ENCODE assay signal across 8 mouse cellular contexts in genomic region chr5:92505402-92505865, GRCm38 (mm10). TPM values are rescaled to one million over a fixed set of nuclear protein-coding genes. Genes with fewer than 3 reads are reported as not detected.
DNase-seq lines count a peak whose midpoint lies in the region; ATAC-seq and TF ChIP-seq lines count a peak whose summit lies in the region.

No protein-coding gene starts in this region.

- peak overlapping the region; percentile 92 for H3K4me3 ChIP-seq in E14TG2a.4 (replicated peaks; ENCODE audit: low read length)
- H3K4me3 ChIP-seq in forebrain, embryonic 13.5 days = peak overlapping the region; percentile 87
- H3K4me3 ChIP-seq in neural tube, embryonic 15.5 days (replicated peaks) = peak overlapping the region; percentile 79

- intact Hi-C loops in heart, postnatal 14 days (cut with DNase I) = loop anchor here (2.0 to 5.0 kb wide), 5 partner anchors 45 to 222 kb away; partner anchors contain the start of genes Nup54 and Sdad1

- peak overlapping the region; percentile 100 for H3K27ac ChIP-seq in forebrain, embryonic 13.5 days
- H3K27ac ChIP-seq in neural tube, embryonic 15.5 days (replicated peaks) = peak overlapping the region; percentile 96

- no peak; the same call in 1 of the 2 replicates for TF ChIP-seq CTCF in E14TG2a.4 (conservative IDR thresholded peaks at IDR 0.05; ENCODE audit: low read length)

- ATAC-seq in forebrain, embryonic 13.5 days = peak; percentile 97
- peak; percentile 95 for ATAC-seq in neural tube, embryonic 15.5 days (ENCODE audit: low FRiP score)

- under 1% methylated on average over 47 of the region's 48 CpGs for WGBS in forebrain, embryonic 13.5 days
- WGBS in neural tube, embryonic 15.5 days = under 1% methylated on average over 47 of the region's 48 CpGs

- peaks cover 2% of the 10 kb centered on the region; the same call in 1 of the 2 replicates for H3K27me3 ChIP-seq in E14TG2a.4 (ENCODE audit: insufficient read depth, low read length)
- no peaks in the 10 kb centered on the region for H3K27me3 ChIP-seq in forebrain, embryonic 13.5 days
- H3K27me3 ChIP-seq in neural tube, embryonic 15.5 days (replicated peaks) = no peaks in the 10 kb centered on the region

- peak overlapping the region; percentile 68 for H3K4me2 ChIP-seq in forebrain, embryonic 13.5 days
- peak overlapping the region; percentile 67 for H3K4me2 ChIP-seq in neural tube, embryonic 15.5 days

- peaks cover 16% of the 10 kb centered on the region for H3K9me3 ChIP-seq in E14TG2a.4 (ENCODE audit: low read length)
- no peaks in the 10 kb centered on the region for H3K9me3 ChIP-seq in forebrain, embryonic 13.5 days (replicated peaks)
- no peaks in the 10 kb centered on the region for H3K9me3 ChIP-seq in neural tube, embryonic 15.5 days (replicated peaks)

- H3K9ac ChIP-seq in forebrain, embryonic 13.5 days = peak overlapping the region; percentile 97
- peak overlapping the region; percentile 97 for H3K9ac ChIP-seq in neural tube, embryonic 15.5 days (replicated peaks)

- H3K36me3 ChIP-seq in E14TG2a.4 (ENCODE audit: insufficient read depth, low read length) = peaks cover 7% of the 10 kb centered on the region
- 0 out of 2 replicates have a peak, but pooled peaks cover 3% of the 10 kb centered on the region for H3K36me3 ChIP-seq in forebrain, embryonic 13.5 days (ENCODE audit: poor library complexity, severe bottlenecking)
- no peaks in the 10 kb centered on the region for H3K36me3 ChIP-seq in neural tube, embryonic 15.5 days

- H3K4me1 ChIP-seq in E14TG2a.4 (replicated peaks; ENCODE audit: low read depth, low read length) = peaks cover 48% of the 10 kb centered on the region
- H3K4me1 ChIP-seq in forebrain, embryonic 13.5 days = peaks cover 27% of the 10 kb centered on the region
- peaks cover 32% of the 10 kb centered on the region for H3K4me1 ChIP-seq in neural tube, embryonic 15.5 days

- peak; percentile 82 for DNase-seq in c-Kit-positive CD71-positive TER-119-positive erythroid progenitor cells, embryonic 14.5 days (ENCODE audit: low spot score)
- DNase-seq in heart, postnatal 14 days = peak; percentile 98 to 99
- peak; percentile 97 for DNase-seq in layer of hippocampus, adult 11-12 months (ENCODE audit: low spot score)
- peak; percentile 97 to 98 for DNase-seq in lung, adult 18-20 months
- peak; percentile 88 for DNase-seq in testis, postnatal 14 days (ENCODE audit: low spot score)

RNA-seq across cellular contexts. Expression of gene Scarb2, which starts 1.2 kb away (rescaled TPM):
- polyA plus RNA-seq in forebrain, embryonic 13.5 days (2015; fragmentation: Nextera tagmentation; extraction: Ambion mirVana) = 19.5 and 22.3 TPM in 2 replicates
- total RNA-seq in heart, postnatal 14 days (2021) = 10 to 100 TPM; 71.5 to 72.9 TPM
- 21.2 and 21.3 TPM in 2 replicates for polyA plus RNA-seq in neural tube, embryonic 15.5 days (2015; fragmentation: Nextera tagmentation; extraction: Ambion mirVana)

RNA-seq across cellular contexts. Expression of gene Fam47e, which starts 49.4 kb away (rescaled TPM):
- polyA plus RNA-seq in forebrain, embryonic 13.5 days (2015; fragmentation: Nextera tagmentation; extraction: Ambion mirVana) = 0.38 TPM in 1 of 2 replicates, not detected in the other
- total RNA-seq in heart, postnatal 14 days (2021) = not detected
- 1.2 and 1.8 TPM in 2 replicates for polyA plus RNA-seq in neural tube, embryonic 15.5 days (2015; fragmentation: Nextera tagmentation; extraction: Ambion mirVana)

Comparison
In these comparisons a context has a peak if more than half of its experiments do, and no peak if none do; other contexts are left out.
1. Peak in every context shown above with its lines: DNase-seq, ATAC-seq, H3K4me3 ChIP-seq and H3K27ac ChIP-seq.